Mouse (Mus musculus) liver, embryonic 14.5 days (tissue): ENCODE data around the gene Cpvl.

Experiments used
- CTCF ChIP-seq: IDR thresholded peaks from 2 replicates; pipeline ENCODE4 v1.5.1; 2016; ENCODE audit warnings: antibody characterized with exemption, low read depth, control low read depth
- EP300 ChIP-seq: IDR thresholded peaks from 2 replicates; pipeline ENCODE4 v1.6.1; 2016; ENCODE audit warnings: antibody characterized with exemption, low read depth

DNA sequence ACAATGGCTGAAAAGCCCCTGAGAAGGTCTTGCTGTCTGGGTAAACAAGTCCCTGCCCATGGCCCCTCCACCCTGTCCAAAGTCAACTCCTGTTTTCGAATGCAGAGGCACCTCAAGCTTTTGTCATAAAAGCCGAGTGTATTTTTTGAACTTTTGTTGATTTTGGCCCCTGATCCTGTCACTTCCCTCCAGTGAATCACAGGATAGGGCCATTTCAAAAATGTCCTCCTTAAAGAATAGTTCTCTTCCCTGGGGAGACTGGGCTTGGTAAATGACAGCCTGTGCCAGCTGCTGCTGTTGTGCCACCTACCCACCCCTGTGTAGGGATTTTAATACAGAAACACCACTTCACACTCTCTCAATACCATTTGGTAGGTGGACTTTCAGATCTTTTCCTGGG is 115.5 kb downstream of the Cpvl start:
- TF ChIP-seq CTCF (no peak), EP300 (no peak)
